24 mouse cellular contexts compared by ENCODE assay signal in the genomic region with DNA sequence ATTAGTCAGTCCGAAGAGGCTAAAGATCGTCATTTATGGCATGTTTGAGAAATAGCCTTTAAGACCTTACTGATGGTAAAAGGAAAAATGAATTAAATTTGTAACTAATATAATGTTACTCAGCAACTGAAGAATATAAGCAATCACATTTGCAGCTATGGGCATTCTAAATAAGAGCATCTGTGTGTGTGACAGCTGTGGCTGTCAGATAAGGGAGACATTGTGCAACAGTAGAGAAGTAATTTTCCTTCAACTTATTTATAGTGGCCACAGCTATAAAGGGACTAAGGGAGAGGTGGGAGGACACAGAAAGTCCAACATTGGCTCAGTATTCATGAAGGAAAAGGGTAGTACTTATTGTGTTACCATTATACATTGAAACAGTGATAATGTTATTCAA.
DNase-seq lines count a peak whose midpoint lies in the region; ATAC-seq and TF ChIP-seq lines count a peak whose summit lies in the region.
"Had no signal": no experiment of that assay in that cellular context is flagged by ENCODE, and none has a peak within 500 bp of the region (broad histone marks: within the 10 kb centered on the region; RNA-seq: fewer than 3 reads in every experiment).

No protein-coding gene starts in this region.

- no peak for TF ChIP-seq CTCF in lung, embryonic 14.5 days (IDR thresholded peaks at IDR 0.05; ENCODE audit: low read depth)

- H3K4me3 ChIP-seq in lung, embryonic 14.5 days (ENCODE audit: low read depth, low read length): no peak overlapping the region
- H3K4me3 ChIP-seq in midbrain, embryonic 14.5 days (replicated peaks; ENCODE audit: low read depth, low read length): no peak overlapping the region
- no peak overlapping the region for H3K4me3 ChIP-seq in midbrain, embryonic 10.5 days
- no peak overlapping the region for H3K4me3 ChIP-seq in limb, embryonic 14.5 days (replicated peaks; ENCODE audit: low read length)
- H3K4me3 ChIP-seq: embryonic facial prominence, embryonic 13.5 days; forebrain, embryonic 10.5 days; forebrain, embryonic 13.5 days; heart, adult 2 months; heart, embryonic 10.5 days; heart, embryonic 13.5 days had no signal

- H3K9ac ChIP-seq in lung, embryonic 14.5 days: no peak overlapping the region
- H3K9ac ChIP-seq in midbrain, embryonic 14.5 days (replicated peaks; ENCODE audit: low read length): no peak overlapping the region
- H3K9ac ChIP-seq in limb, embryonic 14.5 days (ENCODE audit: low read depth, low read length, severe bottlenecking): no peak overlapping the region
- H3K9ac ChIP-seq: embryonic facial prominence, embryonic 13.5 days; forebrain, embryonic 13.5 days; heart, embryonic 13.5 days; hindbrain, embryonic 14.5 days had no signal

- no peak overlapping the region for H3K27ac ChIP-seq in lung, embryonic 14.5 days (ENCODE audit: low read depth)
- H3K27ac ChIP-seq in midbrain, embryonic 14.5 days (replicated peaks; ENCODE audit: low read depth, low read length): no peak overlapping the region
- H3K27ac ChIP-seq in midbrain, embryonic 10.5 days (replicated peaks): no peak overlapping the region
- no peak overlapping the region for H3K27ac ChIP-seq in limb, embryonic 14.5 days (replicated peaks; ENCODE audit: low read depth, low read length)
- H3K27ac ChIP-seq: embryonic facial prominence, embryonic 13.5 days; forebrain, embryonic 10.5 days; forebrain, embryonic 13.5 days; heart, adult 2 months; heart, embryonic 10.5 days; heart, embryonic 13.5 days; hindbrain, embryonic 14.5 days; hindbrain, postnatal 0 days had no signal

- H3K9me3 ChIP-seq in lung, embryonic 14.5 days (ENCODE audit: low read depth, low read length): no peaks in the 10 kb centered on the region
- no peaks in the 10 kb centered on the region for H3K9me3 ChIP-seq in midbrain, embryonic 14.5 days (ENCODE audit: control insufficient read depth, low read length)
- no peaks in the 10 kb centered on the region for H3K9me3 ChIP-seq in midbrain, embryonic 10.5 days (replicated peaks)
- no peaks in the 10 kb centered on the region for H3K9me3 ChIP-seq in limb, embryonic 14.5 days (ENCODE audit: control insufficient read depth, low read length)
- H3K9me3 ChIP-seq: embryonic facial prominence, embryonic 13.5 days; forebrain, embryonic 10.5 days; forebrain, embryonic 13.5 days; heart, embryonic 10.5 days; heart, embryonic 13.5 days had no signal

- ATAC-seq in lung, embryonic 14.5 days (ENCODE audit: insufficient read depth): peak; percentile 49; the same call in 1 of the 2 replicates
- no peak for ATAC-seq in midbrain, embryonic 14.5 days (ENCODE audit: low FRiP score, low TSS enrichment)
- ATAC-seq in limb, embryonic 14.5 days (ENCODE audit: low FRiP score, low read depth): peak; percentile 37; the same call in 1 of the 2 replicates
- ATAC-seq: forebrain, embryonic 13.5 days; forebrain, embryonic 16.5 days; hindbrain, postnatal 0 days had no signal

- H3K36me3 ChIP-seq in lung, embryonic 14.5 days (ENCODE audit: insufficient read depth): no peaks in the 10 kb centered on the region
- H3K36me3 ChIP-seq in midbrain, embryonic 14.5 days (ENCODE audit: control insufficient read depth, insufficient read depth, low read length): no peaks in the 10 kb centered on the region
- H3K36me3 ChIP-seq in midbrain, embryonic 10.5 days: no peaks in the 10 kb centered on the region
- H3K36me3 ChIP-seq in limb, embryonic 14.5 days (ENCODE audit: control insufficient read depth, insufficient read depth, low read length): no peaks in the 10 kb centered on the region
- H3K36me3 ChIP-seq: embryonic facial prominence, embryonic 13.5 days; forebrain, embryonic 10.5 days; G1E; heart, embryonic 10.5 days; heart, embryonic 13.5 days had no signal

- H3K4me1 ChIP-seq in lung, embryonic 14.5 days (ENCODE audit: insufficient read depth): no peaks in the 10 kb centered on the region
- no peaks in the 10 kb centered on the region for H3K4me1 ChIP-seq in midbrain, embryonic 14.5 days (ENCODE audit: control insufficient read depth, insufficient read depth, low read length)
- no peaks in the 10 kb centered on the region for H3K4me1 ChIP-seq in midbrain, embryonic 10.5 days
- H3K4me1 ChIP-seq in limb, embryonic 14.5 days (ENCODE audit: control insufficient read depth, insufficient read depth, low read length): 0 out of 2 replicates have a peak, but pooled peaks cover 3% of the 10 kb centered on the region
- H3K4me1 ChIP-seq: forebrain, embryonic 10.5 days; forebrain, embryonic 13.5 days; heart, embryonic 10.5 days had no signal

- H3K27me3 ChIP-seq in lung, embryonic 14.5 days (ENCODE audit: insufficient read depth, low read length): no peaks in the 10 kb centered on the region
- no peaks in the 10 kb centered on the region for H3K27me3 ChIP-seq in midbrain, embryonic 14.5 days (ENCODE audit: control insufficient read depth, insufficient read depth, low read length)
- H3K27me3 ChIP-seq in midbrain, embryonic 10.5 days (ENCODE audit: low read depth, poor library complexity, severe bottlenecking): no peaks in the 10 kb centered on the region
- no peaks in the 10 kb centered on the region for H3K27me3 ChIP-seq in limb, embryonic 14.5 days (ENCODE audit: control insufficient read depth, insufficient read depth, low read length)
- H3K27me3 ChIP-seq: CH12.LX; embryonic facial prominence, embryonic 13.5 days; forebrain, embryonic 13.5 days; heart, embryonic 13.5 days; Patski had no signal

- H3K4me2 ChIP-seq in lung, embryonic 14.5 days: no peak overlapping the region
- H3K4me2 ChIP-seq in midbrain, embryonic 14.5 days (ENCODE audit: low read length): no peak overlapping the region
- no peak overlapping the region for H3K4me2 ChIP-seq in limb, embryonic 14.5 days (replicated peaks; ENCODE audit: low read depth, low read length, severe bottlenecking)
- H3K4me2 ChIP-seq: embryonic facial prominence, embryonic 13.5 days; forebrain, embryonic 13.5 days; heart, embryonic 13.5 days; hindbrain, embryonic 14.5 days had no signal

- DNase-seq in lung, embryonic 14.5 days: peak; percentile 33
- no peak for DNase-seq in lung, postnatal 4 days
- DNase-seq in midbrain, embryonic 14.5 days: peak; percentile 7
- DNase-seq in midbrain, embryonic 10.5 days (ENCODE audit: low spot score): no peak
- no peak for DNase-seq in limb, embryonic 14.5 days (ENCODE audit: low spot score)
- no peak for DNase-seq in left cerebral cortex, adult 18-20 months (ENCODE audit: low spot score in 2 of 2)
- DNase-seq: adrenal gland, postnatal 14 days; cerebellum, adult 11 months; cerebellum, adult 2 months; cerebellum, adult 9-11 months; gastrocnemius, postnatal 10 days; gastrocnemius, postnatal 36 days; heart, adult 2 months had no signal

- 69% methylated on average over 2 of the region's 2 CpGs for WGBS in lung, embryonic 14.5 days
- 92% methylated on average over 2 of the region's 2 CpGs for WGBS in midbrain, embryonic 14.5 days
- WGBS in midbrain, embryonic 10.5 days: 94% methylated on average over 2 of the region's 2 CpGs
- WGBS in limb, embryonic 14.5 days: 79% methylated on average over 2 of the region's 2 CpGs

- no peak for TF ChIP-seq POLR2A in limb, embryonic 14.5 days (IDR thresholded peaks at IDR 0.05; ENCODE audit: borderline replicate concordance, extremely low read depth, insufficient read depth, insufficient read length)

Comparison
In these comparisons a context has a peak if more than half of its experiments do, and no peak if none do; other contexts are left out.
1. DNase-seq: peak in lung, embryonic 14.5 days (single experiment) and midbrain, embryonic 14.5 days (single experiment); none in lung, postnatal 4 days (0 of 2), midbrain, embryonic 10.5 days (single experiment), limb, embryonic 14.5 days (single experiment) and left cerebral cortex, adult 18-20 months (0 of 2).